11 mouse cellular contexts compared by ENCODE assay signal in the genomic region with DNA sequence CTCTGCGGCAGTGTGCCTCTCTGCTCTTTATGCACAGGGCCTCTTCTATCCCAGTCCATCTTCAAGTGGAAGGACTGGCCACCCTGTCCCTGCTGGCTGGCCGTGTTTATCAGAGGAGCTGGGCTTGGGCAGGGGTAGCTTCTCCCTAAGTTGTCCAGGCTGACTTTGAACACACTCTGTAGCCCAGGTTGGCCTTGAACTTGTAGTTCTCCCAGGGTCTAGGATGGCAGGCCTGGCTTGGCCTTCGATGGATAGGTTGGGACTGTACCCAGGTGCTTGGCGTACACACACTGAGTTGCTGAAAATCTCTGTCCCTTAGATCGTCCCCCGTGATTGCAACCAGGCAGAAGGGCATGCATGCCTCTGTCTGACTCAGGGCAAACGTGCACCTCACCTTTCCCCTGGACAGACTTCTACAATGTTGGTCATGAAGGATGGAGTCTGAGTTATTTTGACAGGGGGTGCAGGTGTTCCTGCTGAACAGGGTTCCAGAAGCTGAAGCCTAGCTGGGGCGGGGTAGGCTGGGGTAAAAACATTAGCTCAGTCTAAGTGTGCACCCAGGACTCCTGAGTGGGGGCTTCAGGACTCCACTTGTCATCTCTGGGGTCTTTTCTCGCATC. TPM values are rescaled to one million over a fixed set of nuclear protein-coding genes. Genes with fewer than 3 reads are reported as not detected.
DNase-seq lines count a peak whose midpoint lies in the region; ATAC-seq lines count a peak whose summit lies in the region.
"Had no signal": no experiment of that assay in that cellular context is flagged by ENCODE, and none has a peak within 500 bp of the region (broad histone marks: within the 10 kb centered on the region; RNA-seq: fewer than 3 reads in every experiment).

No protein-coding gene starts in this region.

- no peaks in the 10 kb centered on the region for H3K9me3 ChIP-seq in kidney, embryonic 16.5 days (ENCODE audit: low read length)
- H3K9me3 ChIP-seq in intestine, embryonic 15.5 days: no peaks in the 10 kb centered on the region

- no peak overlapping the region for H3K4me3 ChIP-seq in kidney, embryonic 16.5 days (ENCODE audit: low read length)
- no peak overlapping the region for H3K4me3 ChIP-seq in intestine, embryonic 15.5 days (replicated peaks)

- no peak for ATAC-seq in kidney, embryonic 16.5 days (ENCODE audit: low FRiP score, low TSS enrichment)
- no peak for ATAC-seq in intestine, embryonic 15.5 days

- 77% methylated on average over 9 of the region's 9 CpGs for WGBS in kidney, embryonic 16.5 days
- WGBS in intestine, embryonic 15.5 days: 74% methylated on average over 9 of the region's 9 CpGs

- no peak for DNase-seq in kidney, postnatal 14 days
- DNase-seq in urinary bladder, adult 18-20 months (ENCODE audit: low spot score in 2 of 2): peak; percentile 43 to 72
- DNase-seq in urinary bladder, postnatal 10 days (ENCODE audit: low spot score): no peak
- DNase-seq in urinary bladder, postnatal 14 days (ENCODE audit: low spot score): peak; percentile 69
- no peak for DNase-seq in testis, postnatal 10 days (ENCODE audit: low spot score)
- no peak for DNase-seq in adrenal gland, postnatal 10 days

- H3K9ac ChIP-seq in kidney, embryonic 16.5 days (replicated peaks; ENCODE audit: low read length): 0 out of 2 replicates have a peak overlapping the region, but pooled peaks have one; percentile 18
- no peak overlapping the region for H3K9ac ChIP-seq in intestine, embryonic 15.5 days

- H3K4me1 ChIP-seq in kidney, embryonic 16.5 days (ENCODE audit: insufficient read depth, low read length): peaks cover 55% of the 10 kb centered on the region
- H3K4me1 ChIP-seq in intestine, embryonic 15.5 days (replicated peaks): peaks cover 63% of the 10 kb centered on the region

- H3K27me3 ChIP-seq in kidney, embryonic 16.5 days (ENCODE audit: insufficient read depth, low read length): no peaks in the 10 kb centered on the region
- H3K27me3 ChIP-seq in intestine, embryonic 15.5 days (replicated peaks): no peaks in the 10 kb centered on the region
- H3K27me3 ChIP-seq: Patski had no signal

- no peak overlapping the region for H3K4me2 ChIP-seq in kidney, embryonic 16.5 days (replicated peaks; ENCODE audit: low read depth, low read length)
- peak overlapping the region; percentile 55; the same call in 1 of the 2 replicates for H3K4me2 ChIP-seq in intestine, embryonic 15.5 days (replicated peaks)

- H3K27ac ChIP-seq in kidney, embryonic 16.5 days (ENCODE audit: low read length): peak overlapping the region; percentile 84; the same call in 1 of the 2 replicates
- H3K27ac ChIP-seq in intestine, embryonic 15.5 days: peak overlapping the region; percentile 64; the same call in 1 of the 2 replicates

- H3K36me3 ChIP-seq in kidney, embryonic 16.5 days (ENCODE audit: insufficient read depth, low read length): peaks cover 13% of the 10 kb centered on the region; the same call in 1 of the 2 replicates
- peaks cover 14% of the 10 kb centered on the region for H3K36me3 ChIP-seq in intestine, embryonic 15.5 days

RNA-seq across cellular contexts. Expression of a gene that starts 4.8 kb away (rescaled TPM):
- 12.2 and 13.3 TPM in 2 replicates for polyA plus RNA-seq in kidney, embryonic 16.5 days (2015; fragmentation: Nextera tagmentation; extraction: Ambion mirVana)
- polyA plus RNA-seq in intestine, embryonic 15.5 days (2015; fragmentation: Nextera tagmentation; extraction: Ambion mirVana): 17.6 and 20.7 TPM in 2 replicates
- 10 to 100 TPM; 18.8 to 25.1 TPM for total RNA-seq in adrenal gland, postnatal 10 days (2021)

RNA-seq across cellular contexts. Expression of a gene that starts 20.6 kb away (rescaled TPM):
- 28.3 and 30.4 TPM in 2 replicates for polyA plus RNA-seq in kidney, embryonic 16.5 days (2015; fragmentation: Nextera tagmentation; extraction: Ambion mirVana)
- 22.2 and 25.4 TPM in 2 replicates for polyA plus RNA-seq in intestine, embryonic 15.5 days (2015; fragmentation: Nextera tagmentation; extraction: Ambion mirVana)
- total RNA-seq in adrenal gland, postnatal 10 days (2021): 10 to 100 TPM; 36.6 to 51.9 TPM

RNA-seq across cellular contexts. Expression of a gene that starts 23.6 kb away (rescaled TPM):
- polyA plus RNA-seq in kidney, embryonic 16.5 days (2015; fragmentation: Nextera tagmentation; extraction: Ambion mirVana): 9.6 and 10.3 TPM in 2 replicates
- polyA plus RNA-seq in intestine, embryonic 15.5 days (2015; fragmentation: Nextera tagmentation; extraction: Ambion mirVana): 57.7 and 68.4 TPM in 2 replicates
- 1 to 10 TPM in 1 of 2 experiments, under 1 TPM in 1; 0.91 to 2.1 TPM for total RNA-seq in adrenal gland, postnatal 10 days (2021)
- polyA plus RNA-seq: Patski had no signal

RNA-seq across cellular contexts. Expression of a gene that starts 30.1 kb away (rescaled TPM):
- 0.72 TPM in 1 of 2 replicates, not detected in the other for polyA plus RNA-seq in kidney, embryonic 16.5 days (2015; fragmentation: Nextera tagmentation; extraction: Ambion mirVana)
- polyA plus RNA-seq in intestine, embryonic 15.5 days (2015; fragmentation: Nextera tagmentation; extraction: Ambion mirVana): 0.29 TPM in 1 of 2 replicates, not detected in the other
- not detected for total RNA-seq in adrenal gland, postnatal 10 days (2021)
- total RNA-seq: gastrocnemius, postnatal 10 days; layer of hippocampus, adult 18-20 months had no signal
- polyA plus RNA-seq: Patski had no signal

RNA-seq across cellular contexts. Expression of a gene that starts 30.6 kb away (rescaled TPM):
- polyA plus RNA-seq in kidney, embryonic 16.5 days (2015; fragmentation: Nextera tagmentation; extraction: Ambion mirVana): 74.3 and 77.5 TPM in 2 replicates
- polyA plus RNA-seq in intestine, embryonic 15.5 days (2015; fragmentation: Nextera tagmentation; extraction: Ambion mirVana): 80.0 and 80.2 TPM in 2 replicates
- total RNA-seq in adrenal gland, postnatal 10 days (2021): 10 to 100 TPM; 16.5 to 19.7 TPM

Comparison
In these comparisons a context has a peak if more than half of its experiments do, and no peak if none do; other contexts are left out.
1. DNase-seq: peak in urinary bladder, adult 18-20 months (2 of 2) and urinary bladder, postnatal 14 days (single experiment); none in kidney, postnatal 14 days (single experiment), urinary bladder, postnatal 10 days (single experiment), testis, postnatal 10 days (single experiment) and adrenal gland, postnatal 10 days (single experiment).